Mouse (Mus musculus) heart, adult 2 months (tissue): ENCODE measurements around the gene Ncaph. TPM values are rescaled to one million over a fixed set of nuclear protein-coding genes. Genes with fewer than 3 reads are reported as not detected.
"Not testable (repeated sequence)": the region's sequence is repeated elsewhere in the genome, so short reads cannot be mapped to it uniquely, and the experiment has no call there.

Source experiments
- DNase-seq, 2 experiments: peaks; one replicate each; pipeline ENCODE4 v3.0.0; 2021
- H3K27ac ChIP-seq: fragments of 200-600 bp; 2 replicates; pipeline ENCODE4 v1.8.1; 2022
- H3K27me3 ChIP-seq: fragments of 200-500 bp; 2 replicates; pipeline ENCODE4 v1.6.1; 2012; ENCODE audit warnings: mild to moderate bottlenecking, low read length, inconsistent platforms, mixed read lengths; ENCODE audit not compliant: control insufficient read depth, insufficient read depth
- H3K36me3 ChIP-seq: fragments of 200-500 bp; 2 replicates; pipeline ENCODE4 v1.6.1; 2012; ENCODE audit warnings: low read length, inconsistent platforms; ENCODE audit not compliant: control insufficient read depth, insufficient read depth
- H3K4me1 ChIP-seq: fragments of 200-500 bp; 2 replicates; pipeline ENCODE4 v1.6.1; 2011; ENCODE audit warnings: low read length; ENCODE audit not compliant: control insufficient read depth, insufficient read depth
- H3K4me3 ChIP-seq: fragments of 200-600 bp; 2 replicates; pipeline ENCODE4 v1.8.1; 2022
- H3K79me2 ChIP-seq: fragments of 200-500 bp; replicated peaks from 2 replicates; pipeline ENCODE4 v1.6.1; 2012; ENCODE audit warnings: mild to moderate bottlenecking, inconsistent platforms, low read length, moderate library complexity, mixed read lengths; ENCODE audit not compliant: control insufficient read depth, insufficient read depth
- H3K9ac ChIP-seq: fragments of 200-500 bp; 2 replicates; pipeline ENCODE4 v1.6.1; 2012; ENCODE audit warnings: low read depth, mild to moderate bottlenecking, control low read depth, inconsistent platforms, low read length, mixed read lengths
- CTCF ChIP-seq: fragments of 200-600 bp; IDR thresholded peaks from 2 replicates; pipeline ENCODE4 v1.8.1; 2022; ENCODE audit warnings: antibody characterized with exemption, mild to moderate bottlenecking, moderate library complexity
- EP300 ChIP-seq: fragments of 200-500 bp; IDR thresholded peaks from 2 replicates; pipeline ENCODE4 v1.6.1; 2011; ENCODE audit warnings: low read depth, low read length, control low read depth; ENCODE audit not compliant: insufficient read depth
- POLR2A ChIP-seq: fragments of 200-500 bp; IDR thresholded peaks from 2 replicates; pipeline ENCODE4 v1.6.1; 2011; ENCODE audit warnings: mild to moderate bottlenecking, low read depth, low read length, control low read depth; ENCODE audit not compliant: insufficient read depth
- WGBS: fragments of 180-500 bp; shearing (Covaris S2); methylation state at CpG from one replicate; pipeline ENCODE4 v1.1.7; 2018; 5-methylcytosine and 5-hydroxymethylcytosine counted together
- intact Hi-C: fragments of 180-260 bp; cut with DNase I; formaldehyde crosslinking; loops from one replicate; pipeline ENCODE4 v1.15.1; 2025
- polyA plus RNA-seq: library from polyadenylated mRNA; depleted of rRNA; stranded (reverse); fragments of >200 nt; gene quantifications from 2 replicates; pipeline ENCODE4 v1.2.3, GENCODE M21; 2012
- total RNA-seq, 2 experiments: library from RNA; stranded (reverse); gene quantifications; 2 replicates each; pipeline ENCODE4 v1.2.3; 2021

The Ncaph gene
- total and polyA plus RNA-seq, 3 experiments, result 0.41 to 1.4 (median 0.64) TPM

- H3K4me1 ChIP-seq, result peaks cover 5% of the 10 kb centered on the region
- no peaks in the 10 kb centered on the region for H3K79me2 ChIP-seq
- peak; percentile 35 to 50 for DNase-seq
- no peak overlapping the region for H3K9ac ChIP-seq
- H3K27me3 ChIP-seq, result no peaks in the 10 kb centered on the region
- 41% methylated on average over 8 of the region's 8 CpGs for WGBS
- peak overlapping the region; percentile 73 for H3K27ac ChIP-seq
- intact Hi-C loops, result loop anchor here (1.0 kb wide), 1 partner anchor 22 kb away; the partner anchor contains the start of gene Itpripl1
- no peaks in the 10 kb centered on the region for H3K36me3 ChIP-seq
- peak overlapping the region; percentile 12; the same call in 1 of the 2 replicates for H3K4me3 ChIP-seq
- no peak for TF ChIP-seq CTCF
- no peak for TF ChIP-seq EP300
- TF ChIP-seq POLR2A, result no peak
Measured at GRCm38 (mm10) chr2:127121591-127122235, 12.0 kb downstream of the Ncaph start.

- intact Hi-C loops, result loop anchor here (5.0 kb wide), 2 partner anchors 38 to 93 kb away; no protein-coding TSS in a partner anchor
- 84% methylated on average over 4 of the region's 4 CpGs for WGBS
- DNase-seq, result no peak
- Histone ChIP-seq H3K4me1 (no peaks in the 10 kb centered on the region), H3K4me3 (no peak overlapping the region), H3K27ac (no peak overlapping the region), H3K79me2 (no peaks in the 10 kb centered on the region), H3K27me3 (no peaks in the 10 kb centered on the region), H3K9ac (no peak overlapping the region), H3K36me3 (no peaks in the 10 kb centered on the region)
- TF ChIP-seq EP300 (no peak), CTCF (no peak), POLR2A (no peak)
Measured at GRCm38 (mm10) chr2:127108986-127109385, 24.8 kb downstream of the Ncaph start.

GRCm38 (mm10) chr2:127092000-127092399, 41.8 kb downstream of the Ncaph start:
- H3K9ac ChIP-seq, result no peak overlapping the region
- no peak overlapping the region for H3K27ac ChIP-seq
- TF ChIP-seq POLR2A (no peak), EP300 (no peak), CTCF (no peak)
- H3K4me1 ChIP-seq, result no peaks in the 10 kb centered on the region
- no peaks in the 10 kb centered on the region for H3K79me2 ChIP-seq
- DNase-seq, result no peak
- whole genome bisulfite sequencing, result 60% methylated on average over 8 of the region's 8 CpGs
- H3K36me3 ChIP-seq, result no peaks in the 10 kb centered on the region; the same call in 1 of the 2 replicates
- no peaks in the 10 kb centered on the region for H3K27me3 ChIP-seq
- intact Hi-C loops, result no loop called here
- H3K4me3 ChIP-seq, result no peak overlapping the region

- H3K27me3 ChIP-seq, H3K9ac ChIP-seq, H3K4me1 ChIP-seq, intact Hi-C loops, H3K27ac ChIP-seq, H3K36me3 ChIP-seq, H3K79me2 ChIP-seq, H3K4me3 ChIP-seq, DNase-seq: not testable (repeated sequence)
Measured at GRCm38 (mm10) chr2:127090151-127090550, 43.6 kb downstream of the Ncaph start.

- no peaks in the 10 kb centered on the region for H3K27me3 ChIP-seq
- DNase-seq, result no peak
- H3K79me2 ChIP-seq, result no peaks in the 10 kb centered on the region
- intact Hi-C loops, result no loop called here
- H3K36me3 ChIP-seq, result no peaks in the 10 kb centered on the region
- H3K4me3 ChIP-seq, result no peak overlapping the region
- 79% methylated on average over 5 of the region's 5 CpGs for WGBS
- H3K4me1 ChIP-seq, result no peaks in the 10 kb centered on the region
- H3K27ac ChIP-seq, result no peak overlapping the region
- H3K9ac ChIP-seq, result no peak overlapping the region
- TF ChIP-seq POLR2A, result no peak
- TF ChIP-seq CTCF, result no peak
- no peak for TF ChIP-seq EP300
Measured at GRCm38 (mm10) chr2:127086235-127086634, 47.5 kb downstream of the Ncaph start.

- Histone ChIP-seq H3K79me2 (no peaks in the 10 kb centered on the region), H3K4me1 (no peaks in the 10 kb centered on the region), H3K9ac (no peak overlapping the region), H3K4me3 (no peak overlapping the region), H3K36me3 (no peaks in the 10 kb centered on the region), H3K27ac (peak overlapping the region; percentile 4; the same call in 1 of the 2 replicates), H3K27me3 (no peaks in the 10 kb centered on the region)
- TF ChIP-seq POLR2A, result no peak
- no peak for TF ChIP-seq EP300
- TF ChIP-seq CTCF, result no peak
- no peak for DNase-seq
- WGBS, result 81% methylated on average over 11 of the region's 11 CpGs
- intact Hi-C loops, result no loop called here
Measured at GRCm38 (mm10) chr2:127080591-127081218, 53.0 kb downstream of the Ncaph start.
